Mouse (Mus musculus): Measurements from ENCODE around the gene Flvcr2. TPM values are rescaled to one million over a fixed set of nuclear protein-coding genes. Genes with fewer than 3 reads are reported as not detected.
"Not testable (repeated sequence)": the region's sequence is repeated elsewhere in the genome, so short reads cannot be mapped to it uniquely, and the experiment has no call there.

The Flvcr2 gene
- total RNA-seq (2014; rRNA removed), result 2.8 and 11.9 TPM in 2 replicates
- 2.8 and 4.1 TPM in 2 replicates for polyA plus RNA-seq (2012; rRNA removed)

DNA sequence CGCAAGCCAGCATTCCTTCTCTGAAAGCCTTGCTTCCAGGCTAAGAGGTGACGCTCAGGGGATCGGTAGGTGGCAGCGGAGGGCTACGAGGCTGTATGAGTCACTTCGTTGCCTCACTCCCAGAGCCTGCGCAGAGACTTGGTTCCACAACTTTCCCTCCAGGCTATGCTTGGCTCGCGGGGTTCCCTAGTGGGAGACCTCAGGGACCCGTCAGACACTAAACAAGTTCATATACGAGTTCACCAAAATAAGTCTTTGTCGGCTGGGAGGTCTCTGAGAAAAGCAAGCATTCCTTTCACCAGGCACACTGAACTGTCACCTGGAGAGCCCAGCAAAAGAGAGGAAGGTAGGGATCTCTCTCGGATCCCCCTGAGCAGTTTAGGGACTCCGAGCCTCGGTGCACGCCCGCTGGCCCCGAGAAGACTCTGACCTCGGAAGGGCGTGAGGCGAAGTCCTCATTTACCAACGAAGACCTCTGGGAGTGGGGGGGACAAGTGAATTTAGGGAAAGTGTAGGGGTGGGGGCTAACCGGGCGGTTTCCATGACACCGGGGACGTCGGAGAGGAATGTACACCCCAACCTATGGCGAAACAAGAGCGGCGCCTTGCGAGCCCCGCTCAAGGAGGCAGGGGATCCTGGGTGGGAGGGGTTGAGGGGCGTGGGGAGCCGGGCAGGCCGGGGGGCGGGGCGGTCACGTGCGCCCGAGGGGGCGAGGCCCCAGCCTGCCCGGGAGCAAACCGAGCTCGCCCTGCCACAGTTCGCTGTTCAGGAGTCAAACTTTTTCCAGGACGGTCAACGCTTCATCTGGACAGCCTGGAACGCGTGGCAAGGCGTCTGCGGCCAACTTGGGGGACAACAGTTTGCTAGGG is at the start of gene Flvcr2:
Gene Flvcr2, plus strand, starts transcription at position 713 of the 869 bp plus-strand sequence.
- TF ChIP-seq POLR2A (IDR thresholded peaks at IDR 0.05; ENCODE audit: extremely low read depth, insufficient read depth, low read length) (no peak), CTCF (IDR thresholded peaks at IDR 0.05; ENCODE audit: low read depth, low read length) (peak; percentile 99)
- Histone ChIP-seq H3K4me3 (ENCODE audit: insufficient read depth, low read depth, low read length) (peak within 1 kb of the TSS; percentile 56), H3K36me3 (ENCODE audit: control insufficient read depth, insufficient read depth, low read length) (no peaks in the 10 kb centered on the region), H3K4me1 (ENCODE audit: control insufficient read depth, insufficient read depth, low read length) (peaks cover 8% of the 10 kb centered on the region; the same call in 1 of the 2 replicates), H3K9ac (ENCODE audit: low read depth, low read length) (peak within 1 kb of the TSS; percentile 59), H3K27me3 (ENCODE audit: control insufficient read depth, insufficient read depth, low read length) (no peaks in the 10 kb centered on the region), H3K79me2 (ENCODE audit: control insufficient read depth, insufficient read depth, low read length) (no peaks in the 10 kb centered on the region), H3K27ac (replicated peaks; ENCODE audit: insufficient read depth, low read depth, low read length) (0 out of 2 replicates have a peak within 1 kb of the TSS, but pooled peaks have one; percentile 2)
- peak; percentile 79 for DNase-seq (ENCODE audit: extremely low read depth, low read depth, low spot score)
- 2% methylated on average over 50 of the region's 51 CpGs for WGBS

GRCm38 (mm10) chr12:85698179-85698578 is 48.2 kb upstream of the Flvcr2 start:
- not testable (repeated sequence) for H3K4me3 ChIP-seq (ENCODE audit: insufficient read depth, low read depth, low read length); H3K27ac ChIP-seq (replicated peaks; ENCODE audit: insufficient read depth, low read depth, low read length); H3K36me3 ChIP-seq (ENCODE audit: control insufficient read depth, insufficient read depth, low read length); H3K27me3 ChIP-seq (ENCODE audit: control insufficient read depth, insufficient read depth, low read length); DNase-seq (ENCODE audit: extremely low read depth, low read depth, low spot score); H3K79me2 ChIP-seq (ENCODE audit: control insufficient read depth, insufficient read depth, low read length); H3K4me1 ChIP-seq (ENCODE audit: control insufficient read depth, insufficient read depth, low read length); H3K9ac ChIP-seq (ENCODE audit: low read depth, low read length)
- 30% methylated on average over 15 of the region's 37 CpGs for WGBS

- H3K27ac ChIP-seq (replicated peaks; ENCODE audit: insufficient read depth, low read depth, low read length), result no peak overlapping the region
- WGBS, result 87% methylated on average over 6 of the region's 6 CpGs
- H3K27me3 ChIP-seq (ENCODE audit: control insufficient read depth, insufficient read depth, low read length), result no peaks in the 10 kb centered on the region
- no peak overlapping the region for H3K4me3 ChIP-seq (ENCODE audit: insufficient read depth, low read depth, low read length)
- no peaks in the 10 kb centered on the region for H3K36me3 ChIP-seq (ENCODE audit: control insufficient read depth, insufficient read depth, low read length)
- H3K4me1 ChIP-seq (ENCODE audit: control insufficient read depth, insufficient read depth, low read length), result peaks cover 3% of the 10 kb centered on the region
- no peak for DNase-seq (ENCODE audit: extremely low read depth, low read depth, low spot score)
- H3K79me2 ChIP-seq (ENCODE audit: control insufficient read depth, insufficient read depth, low read length), result no peaks in the 10 kb centered on the region
- TF ChIP-seq POLR2A (IDR thresholded peaks at IDR 0.05; ENCODE audit: extremely low read depth, insufficient read depth, low read length), result no peak
- no peak for TF ChIP-seq CTCF (IDR thresholded peaks at IDR 0.05; ENCODE audit: low read depth, low read length)
- H3K9ac ChIP-seq (ENCODE audit: low read depth, low read length), result no peak overlapping the region
Observed at GRCm38 (mm10) chr12:85700191-85700841, 46.0 kb upstream of the Flvcr2 start.

GRCm38 (mm10) chr12:85700842-85701223 is 45.5 kb upstream of the Flvcr2 start:
- Histone ChIP-seq H3K9ac (ENCODE audit: low read depth, low read length) (no peak overlapping the region), H3K27me3 (ENCODE audit: control insufficient read depth, insufficient read depth, low read length) (no peaks in the 10 kb centered on the region), H3K27ac (replicated peaks; ENCODE audit: insufficient read depth, low read depth, low read length) (no peak overlapping the region), H3K79me2 (ENCODE audit: control insufficient read depth, insufficient read depth, low read length) (no peaks in the 10 kb centered on the region), H3K4me1 (ENCODE audit: control insufficient read depth, insufficient read depth, low read length) (peaks cover 3% of the 10 kb centered on the region), H3K36me3 (ENCODE audit: control insufficient read depth, insufficient read depth, low read length) (no peaks in the 10 kb centered on the region), H3K4me3 (ENCODE audit: insufficient read depth, low read depth, low read length) (no peak overlapping the region)
- 84% methylated on average over 7 of the region's 7 CpGs for WGBS
- no peak for DNase-seq (ENCODE audit: extremely low read depth, low read depth, low spot score)
- no peak for TF ChIP-seq CTCF (IDR thresholded peaks at IDR 0.05; ENCODE audit: low read depth, low read length)
- TF ChIP-seq POLR2A (IDR thresholded peaks at IDR 0.05; ENCODE audit: extremely low read depth, insufficient read depth, low read length), result no peak

DNA sequence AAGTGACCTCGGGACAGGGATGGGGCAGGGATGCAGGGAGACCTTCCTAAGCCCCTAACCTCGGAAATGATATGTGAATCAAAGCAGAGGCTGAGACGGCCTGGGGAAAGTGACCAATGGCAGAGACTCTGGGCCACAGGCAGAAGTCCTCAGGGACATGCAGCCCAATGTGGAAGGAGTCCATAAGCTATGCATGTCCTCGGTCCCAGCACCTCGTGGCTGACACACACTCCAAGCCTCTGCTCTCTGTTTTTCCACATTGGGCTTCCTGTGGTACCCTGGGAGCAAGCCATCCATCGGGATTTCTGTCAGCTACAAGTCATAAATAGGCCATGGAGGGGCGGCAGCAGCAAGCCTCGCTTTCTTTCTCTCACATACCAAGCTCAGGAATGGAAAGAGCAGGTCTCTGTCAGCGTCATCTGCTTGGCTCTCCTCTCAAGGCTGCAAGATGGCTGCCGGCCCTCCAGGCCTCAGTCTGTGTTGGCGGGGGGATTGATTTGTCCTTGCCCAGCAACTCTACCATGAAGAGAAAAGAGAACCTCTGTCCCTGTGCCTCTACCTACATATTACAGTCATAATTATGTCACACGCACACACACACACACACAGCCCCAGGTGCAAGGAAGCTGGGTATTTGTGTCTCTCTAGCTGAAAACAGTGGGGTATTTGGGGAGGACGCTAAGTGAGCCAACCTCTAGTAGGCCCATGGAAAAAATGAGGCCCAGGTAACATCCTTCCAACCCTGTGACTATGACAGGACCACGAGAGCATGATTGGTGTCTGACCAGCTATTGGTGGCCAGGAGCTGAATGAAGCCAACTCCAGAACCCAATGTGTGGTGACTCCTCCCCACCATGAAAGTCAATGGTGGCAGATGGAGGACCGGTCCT is 43.9 kb upstream of the Flvcr2 start:
- Histone ChIP-seq H3K4me3 (ENCODE audit: insufficient read depth, low read depth, low read length) (no peak overlapping the region), H3K36me3 (ENCODE audit: control insufficient read depth, insufficient read depth, low read length) (no peaks in the 10 kb centered on the region), H3K4me1 (ENCODE audit: control insufficient read depth, insufficient read depth, low read length) (peaks cover 3% of the 10 kb centered on the region), H3K27me3 (ENCODE audit: control insufficient read depth, insufficient read depth, low read length) (no peaks in the 10 kb centered on the region), H3K27ac (replicated peaks; ENCODE audit: insufficient read depth, low read depth, low read length) (no peak overlapping the region), H3K79me2 (ENCODE audit: control insufficient read depth, insufficient read depth, low read length) (no peaks in the 10 kb centered on the region), H3K9ac (ENCODE audit: low read depth, low read length) (no peak overlapping the region)
- WGBS, result 92% methylated on average over 15 of the region's 15 CpGs
- DNase-seq (ENCODE audit: extremely low read depth, low read depth, low spot score), result no peak
- TF ChIP-seq POLR2A (IDR thresholded peaks at IDR 0.05; ENCODE audit: extremely low read depth, insufficient read depth, low read length) (no peak), CTCF (IDR thresholded peaks at IDR 0.05; ENCODE audit: low read depth, low read length) (no peak)

Data from liver, adult 2 months (tissue).